Mouse (Mus musculus) cerebellum, postnatal 14 days (tissue): ENCODE measurements around the gene Olfr675.
"Not testable (repeated sequence)": the region's sequence is repeated elsewhere in the genome, so short reads cannot be mapped to it uniquely, and the experiment has no call there.

Source experiments
- DNase-seq, 2 experiments: peaks; one replicate each; pipeline ENCODE4 v3.0.0; 2021; ENCODE audit warnings: mixed read lengths in 2 of 2

Olfr675 gene

GRCm38 (mm10) chr7:105028360-105028759, at the start of gene Olfr675:
Gene Olfr675, minus strand, starts transcription at chr7:105028460.
- DNase-seq: no peak

GRCm38 (mm10) chr7:105064175-105064574, 35.9 kb upstream of the Olfr675 start, which contains the start of gene Olfr678:
Gene Olfr678, plus strand, starts transcription at chr7:105064475.
- no peak for DNase-seq

GRCm38 (mm10) chr7:105058951-105059350, 30.7 kb upstream of the Olfr675 start:
- DNase-seq: no peak

- DNase-seq: peak; percentile 0 to 1
Measured at GRCm38 (mm10) chr7:105033836-105034235, 5.6 kb upstream of the Olfr675 start.

- DNase-seq: no peak
Measured at GRCm38 (mm10) chr7:105032398-105032797, 4.1 kb upstream of the Olfr675 start, which contains the start of gene Olfr676. Gene Olfr676, plus strand, starts transcription at chr7:105032698.

- no peak for DNase-seq
Measured at GRCm38 (mm10) chr7:105022530-105022929, 5.7 kb downstream of the Olfr675 start.

GRCm38 (mm10) chr7:105001929-105002328, 26.3 kb downstream of the Olfr675 start, which contains the start of gene Olfr672:
Gene Olfr672, minus strand, starts transcription at chr7:105002029.
- no peak for DNase-seq

- no peak for DNase-seq
Measured at GRCm38 (mm10) chr7:104979026-104979425, 49.2 kb downstream of the Olfr675 start, which contains the start of gene Olfr671. Gene Olfr671, minus strand, starts transcription at chr7:104979126.

GRCm38 (mm10) chr7:104972507-104972906, 55.8 kb downstream of the Olfr675 start:
- DNase-seq: not testable (repeated sequence)
